Mouse (Mus musculus): ENCODE measurements at regions not wholly inside any gene's neighbourhood (a gene's known extent, or its start where the extent isn't known, plus 50 kb on each side); places are given as distances from the start of the nearest gene placed in this dataset.
A peak's percentile ranks its signal among the peaks of the same experiment; 100 is the strongest.

GRCm38 (mm10) chr9:41697611-41698467 is 426.3 kb downstream of the Sorl1 start:
- DNase-seq (ENCODE audit: low spot score in 2 of 2), result peak; percentile 23 to 46

GRCm38 (mm10) chr9:41697160-41697559 is 426.9 kb downstream of the Sorl1 start:
- no peak for DNase-seq (ENCODE audit: low spot score in 2 of 2)

- DNase-seq (ENCODE audit: low spot score in 2 of 2), result no peak
These were observed 441.2 kb downstream of the Sorl1 start for GRCm38 (mm10) chr9:41682911-41683310.

- DNase-seq (ENCODE audit: low spot score in 2 of 2), result no peak
These were observed 448.4 kb downstream of the Sorl1 start for GRCm38 (mm10) chr9:41675656-41676055.

- no peak for DNase-seq (ENCODE audit: low spot score in 2 of 2)
These were observed 451.1 kb downstream of the Sorl1 start for GRCm38 (mm10) chr9:41672958-41673357.

GRCm38 (mm10) chr9:41668741-41669140 is 455.4 kb downstream of the Sorl1 start:
- no peak for DNase-seq (ENCODE audit: low spot score in 2 of 2)

- peak; percentile 83 to 88 for DNase-seq (ENCODE audit: low spot score in 2 of 2)
These were observed 459.0 kb downstream of the Sorl1 start for GRCm38 (mm10) chr9:41665000-41665685.

- DNase-seq (ENCODE audit: low spot score in 2 of 2), result no peak
These were observed 463.5 kb downstream of the Sorl1 start for GRCm38 (mm10) chr9:41660576-41660975.

- DNase-seq (ENCODE audit: low spot score in 2 of 2), result no peak
These were observed 464.1 kb downstream of the Sorl1 start for GRCm38 (mm10) chr9:41660011-41660410.

- peak; percentile 16 to 67 for DNase-seq (ENCODE audit: low spot score in 2 of 2)
These were observed 470.2 kb upstream of the Ubash3b start for GRCm38 (mm10) chr9:41631564-41632205.

- DNase-seq (ENCODE audit: low spot score in 2 of 2), result no peak
These were observed 459.8 kb upstream of the Ubash3b start for GRCm38 (mm10) chr9:41621341-41621740.

GRCm38 (mm10) chr9:41614002-41614401 is 452.5 kb upstream of the Ubash3b start:
- no peak for DNase-seq (ENCODE audit: low spot score in 2 of 2)

- DNase-seq (ENCODE audit: low spot score in 2 of 2), result no peak
These were observed 451.5 kb upstream of the Ubash3b start for GRCm38 (mm10) chr9:41612802-41613550.

GRCm38 (mm10) chr9:41612452-41612795 is 450.9 kb upstream of the Ubash3b start:
- DNase-seq (ENCODE audit: low spot score in 2 of 2), result no peak

GRCm38 (mm10) chr9:41611534-41612451 is 450.3 kb upstream of the Ubash3b start:
- DNase-seq (ENCODE audit: low spot score in 2 of 2), result peak; percentile 41 to 85

- DNase-seq (ENCODE audit: low spot score in 2 of 2), result no peak
These were observed 448.9 kb upstream of the Ubash3b start for GRCm38 (mm10) chr9:41610347-41610746.

GRCm38 (mm10) chr9:41606136-41606535 is 444.6 kb upstream of the Ubash3b start:
- DNase-seq (ENCODE audit: low spot score in 2 of 2), result no peak

GRCm38 (mm10) chr9:41604916-41605315 is 443.4 kb upstream of the Ubash3b start:
- DNase-seq (ENCODE audit: low spot score in 2 of 2), result no peak

GRCm38 (mm10) chr9:41600778-41601177 is 439.3 kb upstream of the Ubash3b start:
- no peak for DNase-seq (ENCODE audit: low spot score in 2 of 2)

- no peak for DNase-seq (ENCODE audit: low spot score in 2 of 2)
These were observed 438.4 kb upstream of the Ubash3b start for GRCm38 (mm10) chr9:41599874-41600273.

All from layer of hippocampus, adult 18-20 months (tissue).